Mouse (Mus musculus): Measurements from ENCODE around the gene Gpr4. TPM values are rescaled to one million over a fixed set of nuclear protein-coding genes. Genes with fewer than 3 reads are reported as not detected.

The Gpr4 gene
- polyA plus RNA-seq, 1 experiment from 2014 or later: 4.0 TPM

- no peak for ATAC-seq (ENCODE audit: low FRiP score, low TSS enrichment)
- peak overlapping the region; percentile 61 for H3K27ac ChIP-seq (ENCODE audit: low read length)
- H3K36me3 ChIP-seq (ENCODE audit: insufficient read depth, low read length): no peaks in the 10 kb centered on the region
- no peak overlapping the region for H3K4me3 ChIP-seq (ENCODE audit: low read length)
- H3K9me3 ChIP-seq (ENCODE audit: low read length): peaks cover 7% of the 10 kb centered on the region; the same call in 1 of the 2 replicates
- peak overlapping the region; percentile 48 for H3K9ac ChIP-seq (replicated peaks; ENCODE audit: low read length)
- H3K27me3 ChIP-seq (ENCODE audit: insufficient read depth, low read length): peaks cover 23% of the 10 kb centered on the region
- peaks cover 24% of the 10 kb centered on the region for H3K4me1 ChIP-seq (ENCODE audit: insufficient read depth, low read length)
- H3K4me2 ChIP-seq (replicated peaks; ENCODE audit: low read depth, low read length): no peak overlapping the region
- WGBS: 36% methylated on average over 8 of the region's 8 CpGs
Observed at GRCm38 (mm10) chr7:19171831-19172230, 40.5 kb upstream of the Gpr4 start.

GRCm38 (mm10) chr7:19172874-19173273, 39.5 kb upstream of the Gpr4 start:
- peak; percentile 58 for ATAC-seq (ENCODE audit: low FRiP score, low TSS enrichment)
- Histone ChIP-seq H3K4me2 (replicated peaks; ENCODE audit: low read depth, low read length) (peak overlapping the region; percentile 57), H3K9ac (replicated peaks; ENCODE audit: low read length) (peak overlapping the region; percentile 55), H3K27me3 (ENCODE audit: insufficient read depth, low read length) (peaks cover 33% of the 10 kb centered on the region), H3K27ac (ENCODE audit: low read length) (peak overlapping the region; percentile 61; the same call in 1 of the 2 replicates), H3K9me3 (ENCODE audit: low read length) (peaks cover 3% of the 10 kb centered on the region; the same call in 1 of the 2 replicates), H3K4me3 (ENCODE audit: low read length) (peak overlapping the region; percentile 35), H3K4me1 (ENCODE audit: insufficient read depth, low read length) (peaks cover 25% of the 10 kb centered on the region), H3K36me3 (ENCODE audit: insufficient read depth, low read length) (no peaks in the 10 kb centered on the region)
- WGBS: 4% methylated on average over 17 of the region's 17 CpGs

- no peak within 1 kb of the TSS for H3K9ac ChIP-seq (replicated peaks; ENCODE audit: low read length)
- no peak within 1 kb of the TSS for H3K27ac ChIP-seq (ENCODE audit: low read length)
- H3K36me3 ChIP-seq (ENCODE audit: insufficient read depth, low read length): no peaks in the 10 kb centered on the region
- H3K4me1 ChIP-seq (ENCODE audit: insufficient read depth, low read length): peaks cover 40% of the 10 kb centered on the region
- H3K4me2 ChIP-seq (replicated peaks; ENCODE audit: low read depth, low read length): peak within 1 kb of the TSS; percentile 39
- peaks cover 60% of the 10 kb centered on the region for H3K27me3 ChIP-seq (ENCODE audit: insufficient read depth, low read length)
- peak within 1 kb of the TSS; percentile 25 for H3K4me3 ChIP-seq (ENCODE audit: low read length)
- 0 out of 2 replicates have a peak, but pooled peaks have one; percentile 16 for ATAC-seq (ENCODE audit: low FRiP score, low TSS enrichment)
- under 1% methylated on average over 30 of the region's 30 CpGs for WGBS
- H3K9me3 ChIP-seq (ENCODE audit: low read length): peaks cover 8% of the 10 kb centered on the region
Observed at GRCm38 (mm10) chr7:19175708-19176515, 36.4 kb upstream of the Gpr4 start, which contains the start of gene Eml2. TSS of gene Eml2 (plus strand) at chr7:19176421.

- no peak overlapping the region for H3K27ac ChIP-seq (ENCODE audit: low read length)
- peaks cover 8% of the 10 kb centered on the region for H3K9me3 ChIP-seq (ENCODE audit: low read length)
- H3K36me3 ChIP-seq (ENCODE audit: insufficient read depth, low read length): no peaks in the 10 kb centered on the region
- peak overlapping the region; percentile 25 for H3K4me3 ChIP-seq (ENCODE audit: low read length)
- H3K4me1 ChIP-seq (ENCODE audit: insufficient read depth, low read length): peaks cover 38% of the 10 kb centered on the region
- no peak for ATAC-seq (ENCODE audit: low FRiP score, low TSS enrichment)
- 9% methylated on average over 15 of the region's 21 CpGs for WGBS
- no peak overlapping the region for H3K9ac ChIP-seq (replicated peaks; ENCODE audit: low read length)
- H3K27me3 ChIP-seq (ENCODE audit: insufficient read depth, low read length): peaks cover 60% of the 10 kb centered on the region
- peak overlapping the region; percentile 39 for H3K4me2 ChIP-seq (replicated peaks; ENCODE audit: low read depth, low read length)
Observed at GRCm38 (mm10) chr7:19176516-19176947, 35.8 kb upstream of the Gpr4 start.

DNA sequence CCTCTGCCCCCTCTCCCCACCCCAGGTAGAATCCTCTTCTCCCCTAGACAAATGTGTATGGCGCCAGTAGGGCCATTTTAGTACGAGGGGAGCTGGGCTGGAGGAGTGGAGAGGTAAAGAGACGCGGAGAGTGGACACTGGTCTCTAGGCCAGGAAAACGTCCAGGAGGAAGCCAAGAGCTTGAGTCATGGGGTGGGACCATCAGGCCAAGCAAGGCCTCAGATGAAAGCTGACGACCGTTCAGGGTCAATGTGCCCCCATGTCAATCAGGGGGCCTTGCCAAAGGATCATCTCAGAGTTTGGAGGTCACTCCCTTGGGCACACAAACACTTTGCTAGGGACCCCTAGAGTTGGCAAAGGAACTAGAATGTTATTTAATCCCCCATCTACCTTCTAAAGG, 35.1 kb upstream of the Gpr4 start:
- Histone ChIP-seq H3K4me2 (replicated peaks; ENCODE audit: low read depth, low read length) (no peak overlapping the region), H3K9ac (replicated peaks; ENCODE audit: low read length) (no peak overlapping the region), H3K4me1 (ENCODE audit: insufficient read depth, low read length) (peaks cover 38% of the 10 kb centered on the region), H3K27me3 (ENCODE audit: insufficient read depth, low read length) (peaks cover 60% of the 10 kb centered on the region), H3K4me3 (ENCODE audit: low read length) (no peak overlapping the region), H3K36me3 (ENCODE audit: insufficient read depth, low read length) (no peaks in the 10 kb centered on the region), H3K9me3 (ENCODE audit: low read length) (peaks cover 8% of the 10 kb centered on the region), H3K27ac (ENCODE audit: low read length) (no peak overlapping the region)
- no peak for ATAC-seq (ENCODE audit: low FRiP score, low TSS enrichment)
- WGBS: 64% methylated on average over 7 of the region's 7 CpGs

DNA sequence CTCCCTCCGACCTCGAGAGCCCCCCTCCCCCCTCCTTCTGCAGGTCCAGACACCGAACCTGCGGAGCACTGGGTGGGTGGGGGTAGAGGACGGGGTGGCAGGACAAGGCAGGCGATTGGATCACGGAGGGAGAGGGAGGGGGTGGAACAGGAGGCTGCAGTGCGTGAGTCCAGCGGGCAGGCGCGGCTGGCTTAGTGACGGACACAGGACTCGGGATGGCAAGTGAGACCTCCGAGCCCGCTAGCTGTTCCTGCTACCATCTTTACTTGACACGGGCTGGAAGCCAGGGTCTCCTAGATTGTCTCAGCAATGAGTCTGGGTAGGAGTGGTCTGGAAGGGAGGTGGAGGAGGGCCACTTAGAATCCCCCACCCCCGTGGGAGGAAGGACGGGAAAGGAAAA, 34.3 kb upstream of the Gpr4 start:
- Histone ChIP-seq H3K27me3 (ENCODE audit: insufficient read depth, low read length) (peaks cover 60% of the 10 kb centered on the region), H3K9ac (replicated peaks; ENCODE audit: low read length) (no peak overlapping the region), H3K9me3 (ENCODE audit: low read length) (peaks cover 8% of the 10 kb centered on the region), H3K36me3 (ENCODE audit: insufficient read depth, low read length) (no peaks in the 10 kb centered on the region), H3K27ac (ENCODE audit: low read length) (no peak overlapping the region), H3K4me1 (ENCODE audit: insufficient read depth, low read length) (peaks cover 34% of the 10 kb centered on the region), H3K4me2 (replicated peaks; ENCODE audit: low read depth, low read length) (peak overlapping the region; percentile 15; the same call in 1 of the 2 replicates), H3K4me3 (ENCODE audit: low read length) (no peak overlapping the region)
- 3% methylated on average over 18 of the region's 18 CpGs for WGBS
- no peak for ATAC-seq (ENCODE audit: low FRiP score, low TSS enrichment)

DNA sequence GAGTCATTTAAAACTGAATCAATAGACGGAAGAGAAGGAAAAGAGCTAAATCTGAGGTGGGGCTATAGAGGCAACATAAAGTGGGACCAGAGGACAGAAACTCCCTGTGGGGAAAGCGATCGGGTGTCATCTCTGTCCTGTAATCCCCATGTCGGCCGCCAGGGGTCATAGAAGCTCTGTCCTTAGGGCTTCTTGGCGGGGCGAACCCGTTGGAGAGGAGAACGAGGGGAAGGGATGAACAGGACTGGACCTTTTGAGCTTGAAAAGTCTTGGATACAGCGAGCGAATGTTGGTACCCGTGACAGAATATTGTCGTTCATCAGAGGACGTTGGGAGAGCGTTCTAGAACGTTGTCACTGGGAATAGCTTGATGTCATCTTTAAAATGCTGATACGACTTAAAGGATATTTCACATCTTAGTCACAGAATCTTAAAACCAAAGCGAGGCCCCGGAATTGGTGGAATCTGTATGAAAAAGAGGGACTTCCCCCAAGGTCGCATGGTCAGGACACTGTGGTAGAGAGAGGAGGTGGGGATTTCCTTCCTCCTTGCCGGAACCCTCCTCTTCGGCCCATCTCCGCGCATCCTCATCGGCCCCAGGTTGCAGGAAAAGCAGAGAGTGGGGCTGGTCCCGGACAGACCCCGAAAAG, 33.8 kb upstream of the Gpr4 start:
- Histone ChIP-seq H3K4me2 (replicated peaks; ENCODE audit: low read depth, low read length) (peak overlapping the region; percentile 54), H3K4me3 (ENCODE audit: low read length) (peak overlapping the region; percentile 29), H3K9me3 (ENCODE audit: low read length) (peaks cover 8% of the 10 kb centered on the region), H3K36me3 (ENCODE audit: insufficient read depth, low read length) (no peaks in the 10 kb centered on the region), H3K9ac (replicated peaks; ENCODE audit: low read length) (no peak overlapping the region), H3K4me1 (ENCODE audit: insufficient read depth, low read length) (peaks cover 34% of the 10 kb centered on the region), H3K27ac (ENCODE audit: low read length) (no peak overlapping the region), H3K27me3 (ENCODE audit: insufficient read depth, low read length) (peaks cover 60% of the 10 kb centered on the region)
- ATAC-seq (ENCODE audit: low FRiP score, low TSS enrichment): 0 out of 2 replicates have a peak, but pooled peaks have one; percentile 0
- 5% methylated on average over 27 of the region's 27 CpGs for WGBS

- Histone ChIP-seq H3K4me2 (replicated peaks; ENCODE audit: low read depth, low read length) (peak overlapping the region; percentile 54), H3K9me3 (ENCODE audit: low read length) (peaks cover 8% of the 10 kb centered on the region), H3K9ac (replicated peaks; ENCODE audit: low read length) (peak overlapping the region; percentile 32; the same call in 1 of the 2 replicates), H3K36me3 (ENCODE audit: insufficient read depth, low read length) (no peaks in the 10 kb centered on the region), H3K4me3 (ENCODE audit: low read length) (peak overlapping the region; percentile 29), H3K27ac (ENCODE audit: low read length) (no peak overlapping the region), H3K27me3 (ENCODE audit: insufficient read depth, low read length) (peaks cover 57% of the 10 kb centered on the region), H3K4me1 (ENCODE audit: insufficient read depth, low read length) (peaks cover 35% of the 10 kb centered on the region)
- under 1% methylated on average over 29 of the region's 32 CpGs for WGBS
- ATAC-seq (ENCODE audit: low FRiP score, low TSS enrichment): peak; percentile 3; the same call in 1 of the 2 replicates
Observed at GRCm38 (mm10) chr7:19179173-19179572, 33.2 kb upstream of the Gpr4 start.

DNA sequence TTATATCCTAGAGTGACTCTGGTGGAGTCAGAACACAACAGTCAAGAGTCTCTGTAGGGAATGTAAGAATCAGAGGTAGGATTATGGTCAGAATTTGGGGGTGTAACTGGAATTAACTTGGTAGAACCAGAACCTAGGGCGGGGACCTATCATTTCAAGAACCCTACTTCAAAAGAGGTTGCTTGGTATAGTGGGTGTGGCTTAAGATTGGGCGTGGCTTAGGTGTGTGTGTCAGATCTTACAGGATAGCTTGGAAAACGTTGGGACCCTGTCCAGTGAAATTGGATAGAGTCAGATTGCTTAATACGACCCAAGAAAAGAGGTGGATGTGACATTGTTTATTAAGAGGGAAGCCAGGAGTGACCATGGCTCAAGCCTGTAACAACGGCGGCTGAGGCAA, 32.4 kb upstream of the Gpr4 start:
- H3K4me1 ChIP-seq (ENCODE audit: insufficient read depth, low read length): peaks cover 43% of the 10 kb centered on the region
- no peak overlapping the region for H3K27ac ChIP-seq (ENCODE audit: low read length)
- H3K27me3 ChIP-seq (ENCODE audit: insufficient read depth, low read length): peaks cover 53% of the 10 kb centered on the region
- H3K4me3 ChIP-seq (ENCODE audit: low read length): no peak overlapping the region
- peak overlapping the region; percentile 32; the same call in 1 of the 2 replicates for H3K9ac ChIP-seq (replicated peaks; ENCODE audit: low read length)
- no peaks in the 10 kb centered on the region for H3K36me3 ChIP-seq (ENCODE audit: insufficient read depth, low read length)
- 35% methylated on average over 6 of the region's 6 CpGs for WGBS
- no peak for ATAC-seq (ENCODE audit: low FRiP score, low TSS enrichment)
- H3K9me3 ChIP-seq (ENCODE audit: low read length): peaks cover 8% of the 10 kb centered on the region
- peak overlapping the region; percentile 54 for H3K4me2 ChIP-seq (replicated peaks; ENCODE audit: low read depth, low read length)
